Mouse (Mus musculus) gastrocnemius, postnatal 25 days (tissue): Measurements from ENCODE around the gene Spsb4. TPM values are rescaled to one million over a fixed set of nuclear protein-coding genes. Genes with fewer than 3 reads are reported as not detected.

ENCODE experiments used
- DNase-seq: peaks from one replicate; pipeline ENCODE4 v3.0.0; 2022
- total RNA-seq, 2 experiments: library from RNA; stranded (reverse); gene quantifications; 1 replicate in 1 of 2; 2 replicates in 1 of 2; pipeline ENCODE4 v1.2.3; 2021

The Spsb4 gene
- total RNA-seq, 2 experiments from 2014 or later: 2.9 to 4.1 TPM

DNA sequence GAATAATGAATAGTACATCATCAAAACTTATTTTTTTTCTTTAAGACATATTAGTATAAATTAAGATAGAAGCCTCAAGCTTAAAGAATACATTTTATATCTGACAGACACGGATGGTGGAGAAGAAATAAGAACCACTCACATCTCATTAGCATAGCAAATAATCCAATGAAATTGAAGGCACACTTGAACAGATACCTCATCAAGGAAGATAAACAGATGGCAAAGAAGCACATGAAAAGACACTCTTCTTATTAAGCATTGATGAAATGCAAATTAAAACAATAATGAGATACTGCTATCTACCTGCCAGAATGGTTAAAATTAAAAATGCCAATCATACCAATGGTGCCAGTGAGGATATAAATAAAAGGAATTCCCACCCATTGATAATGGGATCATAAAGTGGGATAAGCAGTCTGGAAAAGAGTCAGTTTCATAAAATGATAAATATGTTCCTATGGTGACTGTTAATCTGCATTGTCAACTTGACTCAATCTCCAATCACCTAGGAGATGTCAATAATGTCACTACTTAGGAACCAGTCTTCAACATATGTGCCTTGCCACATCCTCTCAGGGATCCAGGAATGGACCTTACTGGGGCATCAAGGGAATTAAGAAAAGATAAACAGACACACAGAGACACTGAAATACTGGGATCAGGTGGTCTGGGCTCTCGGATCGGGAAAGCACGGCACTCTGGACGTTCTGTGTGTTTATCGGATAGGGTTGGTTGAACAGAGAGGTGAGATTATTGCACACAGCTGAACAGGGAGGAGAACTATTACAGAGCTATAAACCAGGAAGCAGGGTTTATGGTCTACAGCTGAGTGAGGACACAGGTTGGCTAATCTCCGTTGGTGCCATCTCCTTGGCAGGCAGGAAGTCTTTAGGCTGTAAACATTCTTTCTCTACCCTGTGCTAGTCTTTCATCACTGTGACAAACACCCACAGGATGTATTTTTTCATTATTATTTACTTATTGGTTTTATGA is 114.0 kb downstream of the Spsb4 start:
- no peak for DNase-seq

DNA sequence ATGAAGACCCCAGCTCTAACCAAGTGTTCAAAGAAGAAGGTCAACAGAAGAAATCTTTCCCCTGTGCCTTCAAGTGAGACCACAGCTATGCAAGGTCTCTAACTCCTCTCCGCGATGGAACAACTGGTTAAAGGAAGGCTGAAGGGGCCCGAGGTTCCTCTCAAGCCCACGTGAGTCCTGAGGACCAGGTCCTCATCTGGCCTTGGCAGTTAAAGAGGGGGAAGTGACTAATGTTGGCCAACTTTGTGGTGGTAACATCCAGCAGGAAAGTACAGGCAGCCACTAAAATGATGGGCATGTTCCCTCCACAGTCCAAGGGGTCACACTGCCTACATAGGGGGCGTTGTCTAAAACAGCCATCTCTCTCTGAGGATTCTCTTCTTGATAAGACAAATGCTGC is 118.9 kb downstream of the Spsb4 start:
- no peak for DNase-seq

DNA sequence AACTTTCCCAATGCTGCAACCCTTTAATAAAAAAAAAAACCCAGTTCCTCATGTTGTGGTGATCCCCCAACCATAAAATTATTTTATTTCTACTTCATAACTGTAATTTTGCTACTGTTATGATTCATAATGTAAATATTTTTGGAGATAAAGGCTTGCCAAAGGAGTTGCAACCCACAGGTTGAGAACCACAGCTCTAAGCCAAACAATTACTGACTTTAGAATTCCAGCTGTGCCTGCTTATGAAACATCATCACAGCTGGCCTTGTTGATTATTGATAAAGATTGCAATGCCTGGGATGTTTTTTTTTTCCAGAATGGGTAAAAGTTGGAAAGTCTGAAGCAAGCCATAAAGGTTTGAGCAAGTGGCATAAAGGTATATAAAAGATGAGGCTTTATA is 119.6 kb downstream of the Spsb4 start:
- DNase-seq: no peak

DNA sequence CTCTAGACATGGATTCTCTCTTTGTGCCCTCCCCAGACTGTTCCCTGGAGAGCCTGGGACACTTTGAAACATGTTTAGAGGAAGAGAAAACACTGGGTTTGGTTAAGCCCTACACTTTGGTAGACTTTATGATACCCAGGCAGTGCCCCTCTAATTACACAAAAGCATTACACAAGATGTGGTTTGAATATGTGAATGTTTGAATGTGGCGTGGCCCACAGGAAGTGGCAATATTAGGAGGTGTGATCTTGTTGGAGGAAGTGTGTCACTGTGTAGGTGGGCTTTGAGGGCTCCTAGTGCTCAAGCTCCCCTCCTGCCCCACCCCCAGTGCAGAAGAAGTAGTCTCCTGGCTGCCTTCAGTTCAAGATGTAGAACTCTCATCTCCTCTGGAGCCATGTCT is 122.0 kb downstream of the Spsb4 start:
- DNase-seq: no peak

DNA sequence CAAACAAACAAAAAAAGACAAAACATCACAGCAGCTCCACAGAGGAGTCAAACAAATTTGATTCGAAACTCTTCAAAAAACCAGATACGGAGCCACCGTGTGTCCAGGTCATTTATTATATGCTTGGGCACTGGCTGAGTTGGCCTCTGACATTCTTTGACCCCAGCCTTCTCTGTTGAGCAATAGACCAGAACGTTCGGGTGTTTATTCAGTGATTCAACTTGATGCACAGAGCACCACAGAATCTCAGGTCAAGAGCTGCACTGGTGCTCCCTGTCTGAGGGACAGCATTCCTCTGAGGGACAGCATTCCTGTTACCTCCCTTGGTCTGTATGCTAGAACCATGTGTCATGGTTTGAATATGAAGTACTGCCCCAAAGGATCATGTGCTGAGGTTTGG is 125.1 kb downstream of the Spsb4 start:
- DNase-seq: no peak

Other genes starting within 250 kb of the Spsb4 start
- gene Pxylp1, start 126.2 kb downstream of the Spsb4 start, total RNA-seq: 1 to 10 TPM; 1.7 to 1.8 TPM
- gene Slc25a36, start 92.3 kb upstream of the Spsb4 start, total RNA-seq: 10 to 100 TPM; 26.4 to 32.5 TPM